Mouse (Mus musculus) MEL (cell line): Measurements from ENCODE around the gene Cdkl5. TPM values are rescaled to one million over a fixed set of nuclear protein-coding genes. Genes with fewer than 3 reads are reported as not detected.

Experiments
- DNase-seq: peaks from one replicate; pipeline ENCODE4 v3.0.0; 2011; ENCODE audit warnings: low read depth, low spot score
- H3K27ac ChIP-seq: 2 replicates; pipeline ENCODE4 v1.5.1; 2012; ENCODE audit warnings: low read depth, mild to moderate bottlenecking, control low read depth, low read length, moderate library complexity; ENCODE audit not compliant: control insufficient read depth
- H3K27me3 ChIP-seq, 2 experiments: fragments of 150-350 bp in 1 of 2; sonication (generic) in 1 of 2; 2 replicates each; pipeline ENCODE4 v1.6.1; 2012; ENCODE audit warnings: low read length in 2 of 2, mild to moderate bottlenecking in 2 of 2, improper control_type of control experiment in 1 of 2, moderate library complexity in 1 of 2; ENCODE audit not compliant: insufficient read depth in 2 of 2, control insufficient read depth in 1 of 2
- H3K36me3 ChIP-seq, 2 experiments: 2 replicates each; pipeline ENCODE4 v1.6.1; 2012 to 2014; ENCODE audit warnings: low read length in 2 of 2, improper control_type of control experiment in 1 of 2, inconsistent platforms in 1 of 2, mild to moderate bottlenecking in 1 of 2; ENCODE audit not compliant: insufficient read depth in 2 of 2, control insufficient read depth in 1 of 2
- H3K4me1 ChIP-seq, 2 experiments: fragments of 150-350 bp in 1 of 2; sonication (generic) in 1 of 2; 2 replicates each; pipeline ENCODE4 v1.6.1; 2012; ENCODE audit warnings: low read length in 2 of 2, improper control_type of control experiment in 1 of 2, mild to moderate bottlenecking in 1 of 2; ENCODE audit not compliant: insufficient read depth in 2 of 2, control insufficient read depth in 1 of 2
- H3K4me3 ChIP-seq, 2 experiments: fragments of 150-350 bp in 1 of 2; sonication (generic) in 1 of 2; 2 replicates each; pipeline ENCODE4 v1.5.1; 2012; ENCODE audit warnings: low read depth in 2 of 2, low read length in 2 of 2, mild to moderate bottlenecking in 2 of 2, moderate library complexity in 2 of 2, control low read depth in 1 of 2, improper control_type of control experiment in 1 of 2; ENCODE audit not compliant: control insufficient read depth in 1 of 2, insufficient read depth in 1 of 2
- H3K79me2 ChIP-seq: 2 replicates; pipeline ENCODE4 v1.6.1; 2012; ENCODE audit warnings: mild to moderate bottlenecking, low read length, moderate library complexity; ENCODE audit not compliant: control insufficient read depth, poor library complexity, insufficient read depth
- H3K9ac ChIP-seq: 2 replicates; pipeline ENCODE4 v1.6.1; 2012; ENCODE audit warnings: low read depth, mild to moderate bottlenecking, control low read depth, low read length, moderate library complexity; ENCODE audit not compliant: control insufficient read depth, poor library complexity, severe bottlenecking
- H3K9me3 ChIP-seq: fragments of 150-350 bp; sonication (generic); replicated peaks from 2 replicates; pipeline ENCODE4 v1.6.1; 2012; ENCODE audit warnings: mild to moderate bottlenecking, low read length, improper control_type of control experiment, moderate library complexity; ENCODE audit not compliant: insufficient read depth
- BHLHE40 ChIP-seq: IDR thresholded peaks from 2 replicates; pipeline ENCODE4 v1.6.1; 2012; ENCODE audit warnings: low read depth, mild to moderate bottlenecking, inconsistent platforms, low read length, improper control_type of control experiment, borderline replicate concordance
- CHD2 ChIP-seq: IDR thresholded peaks from 2 replicates; pipeline ENCODE4 v1.6.1; 2011; ENCODE audit warnings: low read length, improper control_type of control experiment
- CTCF ChIP-seq, 3 experiments: IDR thresholded peaks in 2 of 3; conservative IDR thresholded peaks in 1 of 3; 2 replicates each; pipeline ENCODE4 v1.5.1; 2011 to 2012; ENCODE audit warnings: low read length in 3 of 3, low read depth in 2 of 3, mild to moderate bottlenecking in 2 of 3, improper control_type of control experiment in 1 of 3, inconsistent platforms in 1 of 3, mixed read lengths in 1 of 3, moderate library complexity in 1 of 3; ENCODE audit not compliant: control insufficient read depth in 1 of 3, insufficient read depth in 1 of 3, poor library complexity in 1 of 3, severe bottlenecking in 1 of 3
- E2F4 ChIP-seq: IDR thresholded peaks from 2 replicates; pipeline ENCODE4 v1.6.1; 2011; ENCODE audit warnings: low read depth, low read length, improper control_type of control experiment, borderline replicate concordance
- EP300 ChIP-seq, 2 experiments: IDR thresholded peaks; 2 replicates each; pipeline ENCODE4 v1.6.1; 2011; ENCODE audit warnings: improper control_type of control experiment in 2 of 2, low read length in 2 of 2, low read depth in 1 of 2, mild to moderate bottlenecking in 1 of 2
- ETS1 ChIP-seq: IDR thresholded peaks from 2 replicates; pipeline ENCODE4 v1.6.1; 2012; ENCODE audit warnings: low read depth, mild to moderate bottlenecking, inconsistent platforms, low read length, improper control_type of control experiment, moderate library complexity
- GABPA ChIP-seq: IDR thresholded peaks from 2 replicates; pipeline ENCODE4 v1.6.1; 2012; ENCODE audit warnings: low read depth, mild to moderate bottlenecking, inconsistent platforms, low read length, improper control_type of control experiment, moderate library complexity
- GATA1 ChIP-seq: IDR thresholded peaks from 2 replicates; pipeline ENCODE4 v1.6.1; 2011; ENCODE audit warnings: low read depth, low read length, improper control_type of control experiment
- JUND ChIP-seq: IDR thresholded peaks from 2 replicates; pipeline ENCODE4 v1.6.1; 2011; ENCODE audit warnings: low read depth, mild to moderate bottlenecking, improper control_type of control experiment, low read length
- KAT2A ChIP-seq: conservative IDR thresholded peaks from 2 replicates; pipeline ENCODE4 v1.6.1; 2012; ENCODE audit warnings: low read depth, low read length, improper control_type of control experiment, inconsistent platforms
- MAFK ChIP-seq: IDR thresholded peaks from 2 replicates; pipeline ENCODE4 v1.6.1; 2011; ENCODE audit warnings: low read depth, mild to moderate bottlenecking, low read length, improper control_type of control experiment, borderline replicate concordance
- MAX ChIP-seq: IDR thresholded peaks from 2 replicates; pipeline ENCODE4 v1.6.1; 2011; ENCODE audit warnings: low read length, improper control_type of control experiment
- MEF2A ChIP-seq: IDR thresholded peaks from 2 replicates; pipeline ENCODE4 v1.6.1; 2014; ENCODE audit warnings: low read depth, mild to moderate bottlenecking, inconsistent platforms, low read length, improper control_type of control experiment; ENCODE audit not compliant: poor library complexity, insufficient replicate concordance, severe bottlenecking; ENCODE audit errors: extremely low read depth
- MXI1 ChIP-seq: IDR thresholded peaks from 2 replicates; pipeline ENCODE4 v1.6.1; 2011; ENCODE audit warnings: mild to moderate bottlenecking, low read depth, low read length, improper control_type of control experiment
- MYB ChIP-seq: IDR thresholded peaks from 2 replicates; pipeline ENCODE4 v1.6.1; 2011; ENCODE audit warnings: mild to moderate bottlenecking, low read depth, low read length, improper control_type of control experiment
- NRF1 ChIP-seq: IDR thresholded peaks from 2 replicates; pipeline ENCODE4 v1.6.1; 2014; ENCODE audit warnings: low read depth, mild to moderate bottlenecking, inconsistent platforms, low read length, improper control_type of control experiment, moderate library complexity; ENCODE audit not compliant: poor library complexity, insufficient read depth, severe bottlenecking
- POLR2A ChIP-seq, 2 experiments: IDR thresholded peaks; 2 replicates each; pipeline ENCODE4 v1.6.1; 2011 to 2012; ENCODE audit warnings: low read length in 2 of 2, mild to moderate bottlenecking in 2 of 2, control low read depth in 1 of 2, improper control_type of control experiment in 1 of 2, low read depth in 1 of 2, moderate library complexity in 1 of 2; ENCODE audit not compliant: control insufficient read depth in 1 of 2, insufficient read depth in 1 of 2, poor library complexity in 1 of 2
- RAD21 ChIP-seq: IDR thresholded peaks from 2 replicates; pipeline ENCODE4 v1.6.1; 2011; ENCODE audit warnings: mild to moderate bottlenecking, low read depth, low read length, improper control_type of control experiment
- SIN3A ChIP-seq: IDR thresholded peaks from 2 replicates; pipeline ENCODE4 v1.6.1; 2012; ENCODE audit warnings: low read length, improper control_type of control experiment, inconsistent platforms
- TAL1 ChIP-seq: IDR thresholded peaks from 2 replicates; pipeline ENCODE4 v1.6.1; 2012; ENCODE audit warnings: mild to moderate bottlenecking, inconsistent platforms, low read length, moderate library complexity, mixed read lengths
- TBP ChIP-seq: IDR thresholded peaks from 2 replicates; pipeline ENCODE4 v1.8.0; 2011; ENCODE audit warnings: low read depth, low read length, improper control_type of control experiment
- TCF12 ChIP-seq: IDR thresholded peaks from 2 replicates; pipeline ENCODE4 v1.6.1; 2014; ENCODE audit warnings: low read depth, mild to moderate bottlenecking, inconsistent platforms, low read length, improper control_type of control experiment, moderate library complexity
- UBTF ChIP-seq: IDR thresholded peaks from 2 replicates; pipeline ENCODE4 v1.6.1; 2012; ENCODE audit warnings: low read depth, mild to moderate bottlenecking, inconsistent platforms, low read length, improper control_type of control experiment, moderate library complexity, borderline replicate concordance; ENCODE audit not compliant: insufficient read depth
- USF2 ChIP-seq, 2 experiments: IDR thresholded peaks; 2 replicates each; pipeline ENCODE4 v1.6.1; 2011 to 2012; ENCODE audit warnings: improper control_type of control experiment in 2 of 2, low read length in 2 of 2, borderline replicate concordance in 1 of 2, inconsistent platforms in 1 of 2, low read depth in 1 of 2, mild to moderate bottlenecking in 1 of 2; ENCODE audit not compliant: insufficient read depth in 1 of 2
- ZKSCAN1 ChIP-seq: IDR thresholded peaks from 2 replicates; pipeline ENCODE4 v1.6.1; 2012; ENCODE audit warnings: low read depth, mild to moderate bottlenecking, inconsistent platforms, low read length, improper control_type of control experiment, moderate library complexity
- ZMIZ1 ChIP-seq: IDR thresholded peaks from 2 replicates; pipeline ENCODE4 v1.6.1; 2012; ENCODE audit warnings: low read depth, mild to moderate bottlenecking, inconsistent platforms, low read length, improper control_type of control experiment, moderate library complexity
- polyA plus RNA-seq, 2 experiments: library from polyadenylated mRNA; stranded (reverse) in 1 of 2; unstranded in 1 of 2; fragments of >175 nt in 1 of 2; fragments of >200 nt in 1 of 2; gene quantifications; 2 replicates each; pipeline versions ENCODE4 v1.2.1 to v1.2.4; 2012; ENCODE audit warnings: low replicate concordance in 2 of 2, low read depth in 1 of 2; ENCODE audit not compliant: insufficient read length in 2 of 2, insufficient read depth in 1 of 2, missing spikeins in 1 of 2
- total RNA-seq: library from RNA; depleted of rRNA; stranded (reverse); fragments of 300-350 nt; gene quantifications from 2 replicates; pipeline ENCODE4 v1.2.3, GENCODE M21; 2012

Cdkl5 gene
- total and polyA plus RNA-seq, 3 experiments = 1.7 to 2.8 TPM; not detected in 1

- Histone ChIP-seq H3K4me3 (no peak overlapping the region), H3K36me3 (no peaks in the 10 kb centered on the region), H3K9ac (no peak overlapping the region), H3K27me3 (peaks cover 0 to 1% of the 10 kb centered on the region in 2 experiments; a peak in 1 of 4 replicates)
- no peak for DNase-seq
- TF ChIP-seq CHD2 (no peak), GATA1 (no peak), TAL1 (no peak), TBP (no peak), UBTF (no peak), E2F4 (no peak), MAFK (no peak), MEF2A (no peak), BHLHE40 (no peak), KAT2A (no peak), MXI1 (no peak), ETS1 (no peak), MAX (no peak), RAD21 (no peak), MYB (no peak)
- TF ChIP-seq, all 39 proteins: peak for 0
- no peaks in the 10 kb centered on the region for H3K79me2 ChIP-seq
- H3K27ac ChIP-seq = no peak overlapping the region
- no peaks in the 10 kb centered on the region for H3K9me3 ChIP-seq
- H3K4me1 ChIP-seq = no peaks in the 10 kb centered on the region
These were observed 23.7 kb upstream of the Cdkl5 start for GRCm38 (mm10) chrX:161018179-161018578.

- Histone ChIP-seq H3K9ac (no peak overlapping the region), H3K9me3 (no peaks in the 10 kb centered on the region), H3K4me1 (no peaks in the 10 kb centered on the region), H3K36me3 (no peaks in the 10 kb centered on the region), H3K27me3 (no peaks in the 10 kb centered on the region; a peak in 3 of 4 replicates), H3K27ac (no peak overlapping the region), H3K79me2 (no peaks in the 10 kb centered on the region), H3K4me3 (no peak overlapping the region)
- TF ChIP-seq RAD21 = no peak
- no peak for TF ChIP-seq JUND
- TF ChIP-seq MXI1 = no peak
- no peak for TF ChIP-seq ETS1
- no peak for TF ChIP-seq BHLHE40
- TF ChIP-seq MEF2A = no peak
- TF ChIP-seq POLR2A (IDR thresholded peaks at IDR 0.05; ENCODE audit: control insufficient read depth in 1 of 2, insufficient read depth in 1 of 2, low read depth in 1 of 2, low read length in 2 of 2, poor library complexity in 1 of 2) = no peak
- TF ChIP-seq CTCF (IDR thresholded peaks at IDR 0.05 in 2 of 3, conservative IDR thresholded peaks at IDR 0.05 in 1 of 3; ENCODE audit: control insufficient read depth in 1 of 3, insufficient read depth in 1 of 3, low read depth in 2 of 3, low read length in 3 of 3, poor library complexity in 1 of 3, severe bottlenecking in 1 of 3) = no peak
- no peak for TF ChIP-seq GABPA
- TF ChIP-seq NRF1 = no peak
- TF ChIP-seq USF2 (IDR thresholded peaks at IDR 0.05; ENCODE audit: borderline replicate concordance in 1 of 2, insufficient read depth in 1 of 2, low read depth in 1 of 2, low read length in 2 of 2) = no peak
- no peak for TF ChIP-seq TBP
- no peak for TF ChIP-seq ZKSCAN1
- no peak for TF ChIP-seq SIN3A
- TF ChIP-seq TAL1 = no peak
- no peak for TF ChIP-seq ZMIZ1
- TF ChIP-seq EP300 (IDR thresholded peaks at IDR 0.05; ENCODE audit: low read depth in 1 of 2, low read length in 2 of 2) = no peak
- TF ChIP-seq TCF12 = no peak
- no peak for TF ChIP-seq MAX
- DNase-seq = no peak
These were observed 11.8 kb upstream of the Cdkl5 start for GRCm38 (mm10) chrX:161006272-161006671.
